Comparison of ENCODE assay signal across 10 mouse cellular contexts in the genomic region with DNA sequence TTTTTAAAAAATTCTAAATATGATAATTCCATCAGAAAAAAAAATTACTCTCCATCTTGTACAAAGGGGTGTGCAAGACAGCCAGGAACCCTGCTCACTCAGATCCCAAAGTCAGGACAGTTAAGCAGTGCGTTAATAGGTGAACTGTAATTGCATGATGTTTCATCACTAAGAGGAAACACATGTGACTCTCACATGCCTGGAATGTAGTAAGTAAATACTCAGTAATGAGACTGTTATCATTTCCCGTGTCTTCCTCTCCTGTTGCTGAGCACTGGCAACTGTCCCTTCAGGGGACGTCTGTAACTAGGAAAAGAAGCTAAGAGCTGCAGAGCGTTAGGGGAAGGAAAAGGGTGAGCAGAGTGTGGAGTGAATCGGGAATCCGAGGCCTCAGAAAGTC.
DNase-seq lines count a peak whose midpoint lies in the region; ATAC-seq and TF ChIP-seq lines count a peak whose summit lies in the region.
"Had no signal": no experiment of that assay in that cellular context is flagged by ENCODE, and none has a peak within 500 bp of the region (broad histone marks: within the 10 kb centered on the region; RNA-seq: fewer than 3 reads in every experiment).

No protein-coding gene starts in this region.

- H3K4me2 ChIP-seq in liver, embryonic 15.5 days, result peak overlapping the region; percentile 36; the same call in 1 of the 2 replicates

- H3K36me3 ChIP-seq in liver, adult 2 months (ENCODE audit: control insufficient read depth, insufficient read depth, low read length), result peaks cover 14% of the 10 kb centered on the region
- H3K36me3 ChIP-seq in liver, embryonic 15.5 days (replicated peaks), result peaks cover 17% of the 10 kb centered on the region; the same call in 1 of the 2 replicates

- no peaks in the 10 kb centered on the region for H3K9me3 ChIP-seq in liver, embryonic 15.5 days (replicated peaks)

- no peak overlapping the region for H3K9ac ChIP-seq in liver, adult 2 months (ENCODE audit: low read depth, low read length)
- H3K9ac ChIP-seq in liver, embryonic 15.5 days, result no peak overlapping the region

- H3K27ac ChIP-seq in gastrocnemius, adult 2 months, result peak overlapping the region; percentile 61
- no peak overlapping the region for H3K27ac ChIP-seq in liver, adult 2 months (replicated peaks; ENCODE audit: insufficient read depth, low read depth, low read length)
- H3K27ac ChIP-seq in liver, embryonic 15.5 days (replicated peaks), result peak overlapping the region; percentile 83

- no peak for DNase-seq in gastrocnemius, adult 2 months
- no peak for DNase-seq in gastrocnemius, postnatal 25 days
- peak; percentile 46 for DNase-seq in liver, adult 2 months (ENCODE audit: extremely low read depth, low read depth, low spot score)
- DNase-seq in liver (no peak), Patski (ENCODE audit: low read depth, low spot score) (peak; percentile 7)
- DNase-seq in ovary, postnatal 14 days (ENCODE audit: low spot score), result no peak
- DNase-seq: kidney, adult 9 months; thymus, adult 2 months had no signal

- peak; percentile 51 for ATAC-seq in Patski
- ATAC-seq in liver, embryonic 15.5 days (ENCODE audit: insufficient read depth), result no peak
- no peak for ATAC-seq in CD4-positive, CD25-positive, alpha-beta regulatory T cell, adult 4 months

- no peaks in the 10 kb centered on the region; the same call in 1 of the 2 replicates for H3K4me1 ChIP-seq in liver, adult 2 months (ENCODE audit: control insufficient read depth, insufficient read depth, low read length)
- H3K4me1 ChIP-seq in liver, embryonic 15.5 days (replicated peaks), result peaks cover 50% of the 10 kb centered on the region

- TF ChIP-seq POLR2A in liver, adult 2 months (IDR thresholded peaks at IDR 0.05; ENCODE audit: extremely low read depth, insufficient read depth, low read length), result no peak

- intact Hi-C loops in gastrocnemius, adult 2 months (cut with DNase I), result no loop called here

- H3K27me3 ChIP-seq in liver, adult 2 months (ENCODE audit: control insufficient read depth, insufficient read depth, low read length), result no peaks in the 10 kb centered on the region
- no peaks in the 10 kb centered on the region for H3K27me3 ChIP-seq in Patski
- H3K27me3 ChIP-seq in liver, embryonic 15.5 days, result no peaks in the 10 kb centered on the region

- 25% methylated on average over 6 of the region's 6 CpGs for WGBS in liver, adult 2 months
- 57% methylated on average over 6 of the region's 6 CpGs for WGBS in liver, embryonic 15.5 days (ENCODE audit: insufficient replicate concordance)

- POLR2A ChIA-PET in Patski (lab: Charles Lee), result no interaction called here

- TF ChIP-seq CTCF in gastrocnemius, adult 2 months (IDR thresholded peaks at IDR 0.05), result no peak
- TF ChIP-seq CTCF in liver, adult 2 months (IDR thresholded peaks at IDR 0.05; ENCODE audit: low read depth, low read length), result no peak
- TF ChIP-seq CTCF in Patski (IDR thresholded peaks at IDR 0.05), result no peak

- CTCF ChIA-PET in Patski (lab: Charles Lee), result interaction anchor here (1.4 kb wide), 1 partner anchor 12 kb away, joined by 3 read pairs; no protein-coding TSS in a partner anchor

- H3K4me3 ChIP-seq in gastrocnemius, adult 2 months, result no peak overlapping the region
- H3K4me3 ChIP-seq in liver, adult 2 months (ENCODE audit: insufficient read depth, low read depth, low read length), result no peak overlapping the region
- H3K4me3 ChIP-seq in liver, embryonic 15.5 days (replicated peaks), result no peak overlapping the region

- in situ Hi-C loops in Patski (cut with MboI; ENCODE audit: low pct_unique_long_range_greater_than_20kb), result no loop called here

- H3K79me2 ChIP-seq in liver, adult 2 months (ENCODE audit: control insufficient read depth, insufficient read depth, low read length), result no peaks in the 10 kb centered on the region; the same call in 1 of the 2 replicates

Comparison
In these comparisons a context has a peak if more than half of its experiments do, and no peak if none do; other contexts are left out.
1. DNase-seq: peak in liver, adult 2 months (single experiment) and Patski (single experiment); none in gastrocnemius, adult 2 months (single experiment), gastrocnemius, postnatal 25 days (single experiment), liver (single experiment) and ovary, postnatal 14 days (single experiment).